Mouse (Mus musculus) midbrain, postnatal 0 days (tissue): ENCODE measurements around the gene Hs3st1. TPM values are rescaled to one million over a fixed set of nuclear protein-coding genes. Genes with fewer than 3 reads are reported as not detected.

ENCODE experiments used
- ATAC-seq: fragments of 200-750 bp; cut with Nextera tagmentation; 2 replicates; pipeline ENCODE4 v1.8.0; 2017; ENCODE audit warnings: moderate number of reproducible peaks, mild to moderate bottlenecking, moderate TSS enrichment, moderate library complexity; ENCODE audit not compliant: low FRiP score
- DNase-seq: peaks from one replicate; pipeline ENCODE4 v3.0.0-alpha.2; 2015; ENCODE audit warnings: low spot score
- H3K27ac ChIP-seq: fragments of 300-500 bp; sonication (generic); 2 replicates; pipeline ENCODE4 v1.5.1; 2014; ENCODE audit warnings: low read depth, mild to moderate bottlenecking, low read length, mixed read lengths
- H3K27me3 ChIP-seq: fragments of 300-500 bp; sonication (generic); 2 replicates; pipeline ENCODE4 v1.6.1; 2014; ENCODE audit warnings: low read length, control low read depth, mixed read lengths; ENCODE audit not compliant: insufficient read depth
- H3K36me3 ChIP-seq: fragments of 300-500 bp; sonication (generic); 2 replicates; pipeline ENCODE4 v1.6.1; 2014; ENCODE audit warnings: low read length, control low read depth, mixed read lengths; ENCODE audit not compliant: insufficient read depth
- H3K4me1 ChIP-seq: fragments of 300-500 bp; sonication (generic); 2 replicates; pipeline ENCODE4 v1.6.1; 2014; ENCODE audit warnings: mild to moderate bottlenecking, control low read depth, antibody characterized with exemption, low read length, mixed read lengths; ENCODE audit not compliant: insufficient read depth
- H3K4me2 ChIP-seq: fragments of 300-500 bp; sonication (generic); 2 replicates; pipeline ENCODE4 v1.6.1; 2014; ENCODE audit warnings: low read depth, mild to moderate bottlenecking, low read length, mixed read lengths; ENCODE audit not compliant: poor library complexity, severe bottlenecking
- H3K4me3 ChIP-seq: fragments of 300-500 bp; sonication (generic); 2 replicates; pipeline ENCODE4 v1.5.1; 2014; ENCODE audit warnings: low read depth, mild to moderate bottlenecking, low read length, moderate library complexity
- H3K9ac ChIP-seq: fragments of 300-500 bp; sonication (generic); replicated peaks from 2 replicates; pipeline ENCODE4 v1.6.1; 2014; ENCODE audit warnings: mild to moderate bottlenecking, low read length, moderate library complexity, mixed read lengths; ENCODE audit not compliant: poor library complexity, severe bottlenecking
- H3K9me3 ChIP-seq: fragments of 300-500 bp; sonication (generic); 2 replicates; pipeline ENCODE4 v1.6.1; 2016; ENCODE audit warnings: low read length, control low read depth
- CTCF ChIP-seq: IDR thresholded peaks from 2 replicates; pipeline ENCODE4 v1.5.1; 2016; ENCODE audit warnings: antibody characterized with exemption, mild to moderate bottlenecking
- WGBS: fragments of 180-500 bp; shearing (Covaris S2); extraction: QIAGEN DNeasy Blood & Tissue Kit; methylation state at CpG from one replicate; pipeline ENCODE4 v1.1.7; 2014; 5-methylcytosine and 5-hydroxymethylcytosine counted together
- polyA plus RNA-seq: library from polyadenylated mRNA; unstranded; fragments of >200 nt; fragmentation: Nextera tagmentation; extraction: Ambion mirVana; gene quantifications from 2 replicates; pipeline ENCODE4 v1.2.1, GENCODE M21; 2015
- total RNA-seq: library from RNA; depleted of rRNA; stranded (reverse); fragments of >200 nt; gene quantifications from 2 replicates; pipeline ENCODE4 v1.2.3, GENCODE M21; 2014

Hs3st1 gene
- total and polyA plus RNA-seq, 2 experiments from 2014 or later: 29.6 to 42.3 TPM

DNA sequence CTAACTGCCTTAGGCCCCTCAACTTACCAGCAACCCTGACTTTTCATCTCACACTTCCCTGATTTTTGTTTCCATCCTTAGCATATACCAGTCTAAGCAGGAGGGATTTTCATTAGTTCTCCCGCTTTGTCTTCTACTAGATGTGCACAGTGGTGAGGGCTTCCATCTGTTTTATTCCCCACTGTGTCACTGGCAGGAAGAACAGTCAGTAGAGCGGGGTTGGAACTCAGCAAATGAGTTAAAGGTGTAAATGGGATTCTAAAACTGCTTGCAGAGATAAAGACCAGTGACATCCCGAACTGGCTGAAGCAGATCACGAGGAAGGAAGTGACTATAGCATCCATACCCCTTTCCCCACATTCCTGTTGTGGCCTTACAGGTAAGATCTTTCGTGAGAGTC is 116.3 kb downstream of the Hs3st1 start:
- no peak for ATAC-seq
- H3K4me2 ChIP-seq: peak overlapping the region; percentile 85

DNA sequence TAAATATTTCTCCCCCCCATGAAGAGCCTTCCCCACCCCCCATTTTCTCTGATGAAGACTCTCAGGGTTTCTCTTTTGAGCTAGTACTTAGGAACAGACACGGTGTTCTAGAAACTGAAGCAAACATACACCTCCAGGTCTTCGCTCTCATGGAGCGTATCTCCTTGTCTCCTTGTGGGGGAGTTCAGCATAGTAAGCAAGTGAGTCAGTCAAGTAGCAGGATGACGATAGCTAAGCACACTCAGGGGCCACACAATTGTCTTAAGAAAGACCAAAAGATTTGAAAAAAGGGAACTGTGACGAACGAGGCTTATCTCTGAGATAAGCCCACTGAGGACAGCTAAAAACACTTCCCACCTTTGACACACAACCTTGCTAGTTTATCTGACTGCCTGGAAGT is 117.4 kb downstream of the Hs3st1 start:
- no peak overlapping the region for H3K27ac ChIP-seq
- H3K4me1 ChIP-seq: no peaks in the 10 kb centered on the region
- ATAC-seq (no peak), DNase-seq (no peak)
- no peaks in the 10 kb centered on the region for H3K27me3 ChIP-seq
- no peaks in the 10 kb centered on the region for H3K9me3 ChIP-seq
- H3K4me3 ChIP-seq: no peak overlapping the region
- no peak for TF ChIP-seq CTCF
- H3K36me3 ChIP-seq: no peaks in the 10 kb centered on the region
- no peak overlapping the region for H3K9ac ChIP-seq
- H3K4me2 ChIP-seq: no peak overlapping the region
- WGBS: 73% methylated on average over 6 of the region's 6 CpGs

More for the DNA sequence above, 116.3 kb downstream of the Hs3st1 start:
- 79% methylated on average over 5 of the region's 5 CpGs for WGBS
- DNase-seq: no peak
- Histone ChIP-seq H3K9ac (no peak overlapping the region), H3K9me3 (no peaks in the 10 kb centered on the region), H3K4me3 (no peak overlapping the region), H3K36me3 (no peaks in the 10 kb centered on the region), H3K27me3 (no peaks in the 10 kb centered on the region), H3K4me1 (no peaks in the 10 kb centered on the region), H3K27ac (no peak overlapping the region)
- TF ChIP-seq CTCF: no peak

DNA sequence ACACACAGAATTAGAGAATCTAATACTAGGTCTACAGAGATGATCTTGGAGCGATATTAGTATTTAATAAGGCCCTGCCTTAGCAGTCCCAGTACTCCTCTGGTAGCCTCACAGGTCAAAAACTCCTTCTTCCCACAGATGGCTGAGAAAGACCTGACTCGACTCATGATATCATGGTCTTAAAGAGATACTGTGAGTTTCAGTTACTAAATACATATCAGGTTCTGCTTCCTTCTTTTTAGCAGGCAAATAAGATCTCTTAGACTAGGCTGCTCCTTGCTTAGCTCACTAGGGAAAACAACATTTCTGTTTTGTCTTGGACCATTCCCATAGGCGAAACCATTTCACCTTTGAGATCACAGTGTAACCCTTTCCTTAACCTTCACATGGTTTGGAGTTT is 119.2 kb downstream of the Hs3st1 start:
- Histone ChIP-seq H3K4me1 (no peaks in the 10 kb centered on the region), H3K27ac (no peak overlapping the region), H3K9me3 (no peaks in the 10 kb centered on the region), H3K27me3 (no peaks in the 10 kb centered on the region), H3K36me3 (no peaks in the 10 kb centered on the region), H3K9ac (no peak overlapping the region), H3K4me3 (no peak overlapping the region), H3K4me2 (no peak overlapping the region)
- TF ChIP-seq CTCF: no peak
- DNase-seq: no peak
- ATAC-seq: no peak
- WGBS: 92% methylated on average over 3 of the region's 3 CpGs

DNA sequence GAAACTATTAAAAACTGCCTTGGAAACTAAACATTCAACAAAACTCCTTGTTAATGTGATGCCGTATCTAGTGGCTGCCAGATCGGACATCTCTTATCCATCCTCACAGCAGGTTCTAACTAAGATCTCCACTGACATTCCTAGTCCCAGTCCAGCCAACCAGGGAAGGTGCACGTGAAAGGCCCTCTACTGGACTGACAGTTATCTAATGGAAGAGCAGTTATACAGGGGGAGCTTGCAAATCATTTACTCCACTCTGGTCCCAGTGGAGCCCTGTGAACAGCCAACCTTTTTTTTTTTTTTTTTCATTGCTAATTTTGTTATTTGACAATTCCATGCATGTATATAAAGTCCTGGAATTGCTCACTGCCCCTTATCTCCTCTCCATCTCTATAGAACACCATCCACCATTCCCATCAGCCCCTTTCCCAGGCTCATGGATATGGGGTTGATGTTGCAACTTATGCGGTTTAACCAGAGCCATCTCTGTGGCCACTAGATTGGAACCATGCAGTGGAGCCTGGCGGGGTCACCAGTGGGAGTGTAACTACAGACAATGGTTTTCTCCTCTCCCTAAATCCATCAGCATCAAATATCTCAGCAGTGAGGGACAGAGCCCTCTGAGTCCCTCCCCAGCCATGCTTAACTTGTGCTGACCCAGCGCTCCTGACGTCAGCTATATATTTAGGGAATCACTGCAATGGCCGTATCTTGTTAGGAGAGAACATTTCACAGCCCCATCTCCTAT is 120.8 kb downstream of the Hs3st1 start:
- 87% methylated on average over 8 of the region's 8 CpGs for whole genome bisulfite sequencing
- no peaks in the 10 kb centered on the region for H3K36me3 ChIP-seq
- TF ChIP-seq CTCF: no peak

DNA sequence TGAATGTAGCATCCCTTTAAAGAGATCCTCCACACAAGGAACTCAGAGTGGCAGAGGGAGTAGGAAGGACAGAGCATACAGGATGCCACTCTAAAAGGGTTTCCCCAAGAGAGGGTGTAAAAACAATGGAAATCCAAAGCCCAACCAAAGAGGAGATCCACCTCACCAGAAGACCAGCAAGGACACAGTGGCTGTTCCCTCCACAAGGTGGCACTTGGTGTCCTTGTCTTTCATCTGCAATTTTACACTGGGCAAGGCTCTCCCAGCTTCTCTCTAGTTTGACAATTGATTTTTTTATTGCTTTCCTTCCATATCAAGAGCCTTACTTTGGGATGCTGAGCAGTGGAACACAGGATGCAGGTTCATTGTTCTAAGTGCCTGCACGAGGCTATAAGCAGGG is 122.1 kb downstream of the Hs3st1 start:
- Histone ChIP-seq H3K9ac (no peak overlapping the region), H3K4me3 (no peak overlapping the region), H3K27ac (no peak overlapping the region), H3K4me2 (no peak overlapping the region), H3K27me3 (no peaks in the 10 kb centered on the region), H3K4me1 (no peaks in the 10 kb centered on the region), H3K9me3 (no peaks in the 10 kb centered on the region), H3K36me3 (no peaks in the 10 kb centered on the region)
- peak; percentile 61 for TF ChIP-seq CTCF
- 47% methylated on average over 1 of the region's 1 CpGs for WGBS
- ATAC-seq (no peak), DNase-seq (peak; percentile 40)

More for the DNA sequence above, 120.8 kb downstream of the Hs3st1 start:
- no peak for ATAC-seq
- Histone ChIP-seq H3K9me3 (no peaks in the 10 kb centered on the region), H3K4me1 (no peaks in the 10 kb centered on the region), H3K4me3 (no peak overlapping the region), H3K27me3 (no peaks in the 10 kb centered on the region), H3K27ac (no peak overlapping the region), H3K9ac (no peak overlapping the region), H3K4me2 (no peak overlapping the region)
- no peak for DNase-seq

DNA sequence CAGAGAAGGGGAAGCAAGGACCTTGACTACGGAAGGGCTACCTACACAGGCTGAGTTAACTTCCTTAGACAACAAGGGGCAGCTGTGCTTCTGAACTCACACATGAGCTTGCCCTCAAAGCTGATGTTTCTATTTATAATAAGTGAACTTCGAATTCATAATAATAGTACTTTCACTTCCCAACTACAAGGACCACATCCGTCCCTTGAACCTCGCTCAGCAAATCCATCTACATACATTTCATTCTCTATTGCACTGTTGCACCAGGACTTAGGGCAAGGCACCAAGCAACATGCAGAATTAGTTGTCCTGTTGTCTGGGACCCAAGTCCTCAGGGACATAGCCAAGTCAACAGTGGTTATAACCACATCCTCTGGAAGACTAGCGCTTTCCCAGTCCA is 124.4 kb downstream of the Hs3st1 start:
- Histone ChIP-seq H3K36me3 (no peaks in the 10 kb centered on the region), H3K27ac (no peak overlapping the region), H3K27me3 (no peaks in the 10 kb centered on the region), H3K9ac (no peak overlapping the region), H3K4me2 (no peak overlapping the region), H3K9me3 (no peaks in the 10 kb centered on the region), H3K4me1 (no peaks in the 10 kb centered on the region), H3K4me3 (no peak overlapping the region)
- ATAC-seq: no peak
- TF ChIP-seq CTCF: no peak
- WGBS: 95% methylated on average over 5 of the region's 5 CpGs
- no peak for DNase-seq
